ENCODE assay signal across 20 mouse cellular contexts in the genomic region with DNA sequence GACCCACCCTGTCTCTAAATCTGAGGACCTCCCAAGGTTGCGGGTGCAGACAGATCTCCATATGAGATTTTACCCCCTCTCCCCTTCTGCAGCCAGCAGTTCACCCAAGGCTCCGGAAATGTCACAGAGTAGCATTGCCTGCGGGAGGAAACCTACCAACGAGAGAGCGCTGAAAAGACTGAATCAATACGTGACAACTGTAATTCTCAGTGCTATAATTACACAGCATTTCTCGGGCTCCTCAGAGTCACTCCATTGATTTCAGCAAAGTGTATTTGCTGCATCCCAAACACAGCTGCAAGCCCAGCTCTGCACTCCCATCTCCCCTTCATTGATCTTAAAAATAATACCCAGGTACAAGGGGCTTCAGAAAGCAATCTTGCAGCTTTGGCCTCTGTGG.
DNase-seq lines count a peak whose midpoint lies in the region; ATAC-seq and TF ChIP-seq lines count a peak whose summit lies in the region.
"Had no signal": no experiment of that assay in that cellular context is flagged by ENCODE, and none has a peak within 500 bp of the region (broad histone marks: within the 10 kb centered on the region; RNA-seq: fewer than 3 reads in every experiment).

No protein-coding gene starts in this region.

- no peak for DNase-seq in frontal cortex, postnatal 25 days (ENCODE audit: low spot score in 2 of 2)
- DNase-seq in brain, embryonic 14.5 days (ENCODE audit: low read depth) = peak; percentile 55
- DNase-seq in spleen, postnatal 4 days (ENCODE audit: low spot score in 2 of 2) = no peak
- DNase-seq: adrenal gland, adult 2 months; adrenal gland, postnatal 25 days; cerebellum, adult 11-12 months; cerebellum, adult 9-10 months; cerebellum, postnatal 25 days; gastrocnemius, postnatal 10 days; heart, adult 2 months; kidney, adult 11 months; kidney, adult 9 months had no signal

- no peak overlapping the region for H3K4me2 ChIP-seq in forebrain, embryonic 16.5 days (ENCODE audit: low read length)
- no peak overlapping the region for H3K4me2 ChIP-seq in intestine, embryonic 16.5 days (ENCODE audit: low read depth, low read length)
- H3K4me2 ChIP-seq: heart, embryonic 12.5 days had no signal

- H3K36me3 ChIP-seq in forebrain, embryonic 16.5 days (ENCODE audit: control insufficient read depth, insufficient read depth) = no peaks in the 10 kb centered on the region
- no peaks in the 10 kb centered on the region for H3K36me3 ChIP-seq in intestine, embryonic 16.5 days (ENCODE audit: control insufficient read depth, insufficient read depth, low read length)
- H3K36me3 ChIP-seq: embryonic facial prominence, embryonic 10.5 days; heart, embryonic 12.5 days; hindbrain, embryonic 10.5 days had no signal

- no peaks in the 10 kb centered on the region for H3K27me3 ChIP-seq in forebrain, embryonic 16.5 days (replicated peaks; ENCODE audit: control insufficient read depth, insufficient read depth, low read length)
- H3K27me3 ChIP-seq in intestine, embryonic 16.5 days (replicated peaks; ENCODE audit: control insufficient read depth, insufficient read depth, low read length) = no peaks in the 10 kb centered on the region
- H3K27me3 ChIP-seq: heart, embryonic 12.5 days had no signal

- WGBS in forebrain, embryonic 16.5 days = 70% methylated on average over 7 of the region's 7 CpGs
- 78% methylated on average over 7 of the region's 7 CpGs for WGBS in intestine, embryonic 16.5 days

- no peak overlapping the region for H3K27ac ChIP-seq in forebrain, embryonic 16.5 days (ENCODE audit: low read length)
- H3K27ac ChIP-seq in intestine, embryonic 16.5 days (ENCODE audit: low read length) = no peak overlapping the region
- H3K27ac ChIP-seq: embryonic facial prominence, embryonic 10.5 days; heart, adult 2 months; hindbrain, embryonic 10.5 days had no signal

- peak; percentile 70; the same call in 1 of the 2 replicates for ATAC-seq in frontal cortex, adult (ENCODE audit: low TSS enrichment)
- peak; percentile 73 for ATAC-seq in forebrain, embryonic 16.5 days
- ATAC-seq in intestine, embryonic 16.5 days = no peak
- ATAC-seq: hindbrain, embryonic 16.5 days; inflammation-experienced regulatory T-cells, adult 6 months had no signal

- H3K9ac ChIP-seq in forebrain, embryonic 16.5 days (replicated peaks; ENCODE audit: low read depth, low read length) = no peak overlapping the region
- no peak overlapping the region for H3K9ac ChIP-seq in intestine, embryonic 16.5 days (ENCODE audit: low read depth, low read length)
- H3K9ac ChIP-seq: heart, embryonic 12.5 days had no signal

- H3K4me1 ChIP-seq in forebrain, embryonic 16.5 days (replicated peaks; ENCODE audit: control insufficient read depth, insufficient read depth, low read length) = 0 out of 2 replicates have a peak, but pooled peaks cover 3% of the 10 kb centered on the region
- H3K4me1 ChIP-seq in intestine, embryonic 16.5 days (ENCODE audit: control insufficient read depth, insufficient read depth, low read length) = no peaks in the 10 kb centered on the region

- no peak for TF ChIP-seq POLR2A in brain, embryonic 14.5 days (IDR thresholded peaks at IDR 0.05; ENCODE audit: borderline replicate concordance, extremely low read depth, insufficient read depth, insufficient read length, poor library complexity, severe bottlenecking)

- H3K4me3 ChIP-seq in forebrain, embryonic 16.5 days (replicated peaks; ENCODE audit: low read length) = no peak overlapping the region
- H3K4me3 ChIP-seq in intestine, embryonic 16.5 days (ENCODE audit: low read length) = no peak overlapping the region
- H3K4me3 ChIP-seq: embryonic facial prominence, embryonic 10.5 days; heart, adult 2 months; heart, embryonic 12.5 days; hindbrain, embryonic 10.5 days had no signal

- TF ChIP-seq CTCF in brain, embryonic 14.5 days (IDR thresholded peaks at IDR 0.05; ENCODE audit: borderline replicate concordance, extremely low read depth, insufficient read depth, insufficient read length) = no peak

- no peaks in the 10 kb centered on the region for H3K9me3 ChIP-seq in forebrain, embryonic 16.5 days (ENCODE audit: control insufficient read depth, low read length)
- no peaks in the 10 kb centered on the region for H3K9me3 ChIP-seq in intestine, embryonic 16.5 days (ENCODE audit: control insufficient read depth, low read length)
- H3K9me3 ChIP-seq: embryonic facial prominence, embryonic 10.5 days; heart, embryonic 12.5 days; hindbrain, embryonic 10.5 days had no signal
